Comparison of ENCODE assay signal across 1 mouse cellular context in genomic region chr19:29373438-29373837, GRCm38 (mm10).
TF ChIP-seq lines count a peak whose summit lies in the region.

No protein-coding gene starts in this region.

TF ChIP-seq in MEL, 35 proteins besides CTCF, POLR2A, EP300 and RAD21 (continued from another document):
- TF ChIP-seq TBP (IDR thresholded peaks at IDR 0.05; ENCODE audit: low read depth, low read length) (no peak), NELFE (IDR thresholded peaks at IDR 0.05; ENCODE audit: low read depth, low read length) (no peak), BHLHE40 (IDR thresholded peaks at IDR 0.05; ENCODE audit: borderline replicate concordance, low read depth, low read length) (no peak), HCFC1 (IDR thresholded peaks at IDR 0.05; ENCODE audit: low read depth, low read length) (no peak), JUND (IDR thresholded peaks at IDR 0.05; ENCODE audit: low read depth, low read length) (no peak), MAZ (IDR thresholded peaks at IDR 0.05; ENCODE audit: low read depth, low read length) (no peak), GATA1 (IDR thresholded peaks at IDR 0.05; ENCODE audit: low read depth, low read length) (no peak), POLR2AphosphoS2 (IDR thresholded peaks at IDR 0.05; ENCODE audit: low read length) (no peak), CHD1 (IDR thresholded peaks at IDR 0.05; ENCODE audit: low read depth, low read length) (no peak)
TF ChIP-seq in MEL: peak in this region for 0.
